ENCODE assay signal across 24 mouse cellular contexts in the genomic region with DNA sequence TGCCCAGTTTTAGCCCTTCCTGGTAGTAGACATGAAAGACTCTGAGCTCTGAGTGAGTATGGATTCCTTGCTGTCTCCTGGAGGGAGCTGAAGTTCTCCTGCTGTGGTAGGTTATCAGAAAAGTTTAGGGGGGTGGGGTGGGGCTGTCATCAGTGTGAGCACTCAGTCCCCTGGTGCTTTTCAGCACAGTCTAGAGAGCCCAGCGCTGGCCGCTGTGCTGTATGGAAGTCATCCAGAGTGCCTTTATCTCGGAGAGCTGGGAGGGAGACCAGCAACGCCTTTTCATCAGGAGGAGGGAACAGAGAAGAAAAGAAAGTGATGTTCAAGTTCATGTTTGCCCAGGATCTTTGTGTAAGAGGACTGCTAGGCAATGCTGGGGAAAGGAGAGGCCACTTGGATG.
DNase-seq lines count a peak whose midpoint lies in the region; ATAC-seq lines count a peak whose summit lies in the region.
"Had no signal": no experiment of that assay in that cellular context is flagged by ENCODE, and none has a peak within 500 bp of the region (broad histone marks: within the 10 kb centered on the region; RNA-seq: fewer than 3 reads in every experiment).

No protein-coding gene starts in this region.

- no peaks in the 10 kb centered on the region; the same call in 1 of the 2 replicates for H3K27me3 ChIP-seq in embryonic facial prominence, embryonic 13.5 days
- H3K27me3 ChIP-seq in limb, embryonic 12.5 days = peaks cover 6% of the 10 kb centered on the region; the same call in 1 of the 2 replicates
- H3K27me3 ChIP-seq: embryonic facial prominence, embryonic 15.5 days; liver, embryonic 13.5 days; midbrain, embryonic 15.5 days; stomach, embryonic 15.5 days had no signal

- WGBS in embryonic facial prominence, embryonic 13.5 days = 67% methylated on average over 4 of the region's 4 CpGs
- 68% methylated on average over 4 of the region's 4 CpGs for WGBS in limb, embryonic 12.5 days

- no peak for ATAC-seq in embryonic facial prominence, embryonic 13.5 days (ENCODE audit: insufficient number of reproducible peaks, insufficient read depth, low FRiP score, low TSS enrichment, low read depth)
- no peak for ATAC-seq in limb, embryonic 12.5 days (ENCODE audit: insufficient number of reproducible peaks, insufficient read depth, low FRiP score, low TSS enrichment, low read depth)
- ATAC-seq: activated CD4-positive, CD25-positive, alpha-beta regulatory T cell, adult 4 months; midbrain, embryonic 15.5 days had no signal

- H3K4me3 ChIP-seq in embryonic facial prominence, embryonic 13.5 days = no peak overlapping the region
- H3K4me3 ChIP-seq in limb, embryonic 12.5 days (replicated peaks) = no peak overlapping the region
- H3K4me3 ChIP-seq: embryonic facial prominence, embryonic 15.5 days; layer of hippocampus, adult 2 months; limb, embryonic 13.5 days; liver, embryonic 13.5 days; midbrain, embryonic 15.5 days; neural tube, embryonic 13.5 days; stomach, embryonic 15.5 days had no signal

- DNase-seq in heart, adult 8-10 months (ENCODE audit: low spot score) = peak; percentile 34
- DNase-seq in heart, postnatal 10 days = peak; percentile 40 to 51
- no peak for DNase-seq in frontal cortex, postnatal 14 days (ENCODE audit: low spot score in 2 of 2)
- no peak for DNase-seq in lung, postnatal 4 days
- DNase-seq in lung, adult 18-20 months = no peak
- DNase-seq: adrenal gland, adult 8-10 months; cerebellum, adult 18-20 months; cerebellum, postnatal 14 days; gastrocnemius, postnatal 10 days; kidney, adult 9 months; kidney, postnatal 14 days; liver, embryonic 13.5 days; lung, embryonic 14.5 days; lung, postnatal 36 days; thymus, postnatal 4 days had no signal

- no peak overlapping the region for H3K4me2 ChIP-seq in embryonic facial prominence, embryonic 13.5 days
- H3K4me2 ChIP-seq in limb, embryonic 12.5 days = no peak overlapping the region
- H3K4me2 ChIP-seq: embryonic facial prominence, embryonic 15.5 days; liver, embryonic 13.5 days; lung, embryonic 14.5 days; midbrain, embryonic 15.5 days; neural tube, embryonic 13.5 days; stomach, embryonic 15.5 days had no signal

- no peaks in the 10 kb centered on the region for H3K36me3 ChIP-seq in embryonic facial prominence, embryonic 13.5 days
- H3K36me3 ChIP-seq in limb, embryonic 12.5 days = no peaks in the 10 kb centered on the region
- H3K36me3 ChIP-seq: embryonic facial prominence, embryonic 15.5 days; limb, embryonic 13.5 days; liver, embryonic 13.5 days; midbrain, embryonic 15.5 days; neural tube, embryonic 13.5 days; stomach, embryonic 15.5 days had no signal

- intact Hi-C loops in heart, postnatal 10 days (cut with DNase I) = no loop called here

- H3K9me3 ChIP-seq in embryonic facial prominence, embryonic 13.5 days = no peaks in the 10 kb centered on the region
- no peaks in the 10 kb centered on the region for H3K9me3 ChIP-seq in limb, embryonic 12.5 days
- H3K9me3 ChIP-seq: embryonic facial prominence, embryonic 15.5 days; limb, embryonic 13.5 days; liver, embryonic 13.5 days; midbrain, embryonic 15.5 days; neural tube, embryonic 13.5 days; stomach, embryonic 15.5 days had no signal

- peak overlapping the region; percentile 91 for H3K27ac ChIP-seq in embryonic facial prominence, embryonic 13.5 days
- peak overlapping the region; percentile 81; the same call in 1 of the 2 replicates for H3K27ac ChIP-seq in limb, embryonic 12.5 days
- H3K27ac ChIP-seq: layer of hippocampus, adult 2 months; liver, embryonic 13.5 days; midbrain, embryonic 15.5 days; neural tube, embryonic 13.5 days; stomach, embryonic 15.5 days had no signal

- H3K9ac ChIP-seq in embryonic facial prominence, embryonic 13.5 days = no peak overlapping the region
- no peak overlapping the region for H3K9ac ChIP-seq in limb, embryonic 12.5 days (replicated peaks)
- H3K9ac ChIP-seq: embryonic facial prominence, embryonic 15.5 days; limb, embryonic 13.5 days; liver, embryonic 13.5 days; lung, embryonic 14.5 days; midbrain, embryonic 15.5 days; neural tube, embryonic 13.5 days; stomach, embryonic 15.5 days had no signal

- peaks cover 61% of the 10 kb centered on the region for H3K4me1 ChIP-seq in embryonic facial prominence, embryonic 13.5 days
- H3K4me1 ChIP-seq in limb, embryonic 12.5 days (replicated peaks) = peaks cover 53% of the 10 kb centered on the region
- H3K4me1 ChIP-seq: liver, embryonic 13.5 days; midbrain, embryonic 15.5 days had no signal

Comparison
In these comparisons a context has a peak if more than half of its experiments do, and no peak if none do; other contexts are left out.
1. DNase-seq: peak in heart, adult 8-10 months (single experiment) and heart, postnatal 10 days (2 of 2); none in frontal cortex, postnatal 14 days (0 of 2), lung, postnatal 4 days (0 of 2) and lung, adult 18-20 months (0 of 2).